8 mouse cellular contexts compared by ENCODE assay signal in genomic region chr19:60788214-60788960, GRCm38 (mm10). TPM values are rescaled to one million over a fixed set of nuclear protein-coding genes. Genes with fewer than 3 reads are reported as not detected.
DNase-seq lines count a peak whose midpoint lies in the region; ATAC-seq and TF ChIP-seq lines count a peak whose summit lies in the region.

No protein-coding gene starts in this region.

- intact Hi-C loops in left cerebral cortex, postnatal 36 days (cut with DNase I): no loop called here

- H3K4me2 ChIP-seq in liver, embryonic 11.5 days: peak overlapping the region; percentile 85

- no peaks in the 10 kb centered on the region for H3K27me3 ChIP-seq in erythroblast, embryonic 14.5 days (ENCODE audit: control insufficient read depth)
- no peaks in the 10 kb centered on the region for H3K27me3 ChIP-seq in liver, embryonic 11.5 days (replicated peaks; ENCODE audit: control insufficient read depth, insufficient read depth, low read length)

- H3K4me3 ChIP-seq in erythroblast, embryonic 14.5 days (replicated peaks): peak overlapping the region; percentile 91
- peak overlapping the region; percentile 98 for H3K4me3 ChIP-seq in embryonic fibroblast, embryonic 13.5 days (ENCODE audit: insufficient read depth, low read length)
- peak overlapping the region; percentile 100 for H3K4me3 ChIP-seq in liver, embryonic 11.5 days (ENCODE audit: low read depth, low read length)

- no peak for TF ChIP-seq POLR2A in embryonic fibroblast, embryonic 13.5 days (IDR thresholded peaks at IDR 0.05; ENCODE audit: low read depth, low read length)

- DNase-seq in 416B (ENCODE audit: low read depth): peak; percentile 33
- no peak for DNase-seq in liver, embryonic 11.5 days (ENCODE audit: low spot score)
- DNase-seq in frontal cortex, postnatal 36 days (ENCODE audit: low spot score in 2 of 2): no peak
- no peak for DNase-seq in left cerebral cortex, postnatal 36 days (ENCODE audit: low spot score in 2 of 2)
- no peak for DNase-seq in spleen, adult 18-20 months

- H3K9me3 ChIP-seq in erythroblast, embryonic 14.5 days (ENCODE audit: control insufficient read depth, low read length): no peaks in the 10 kb centered on the region
- H3K9me3 ChIP-seq in liver, embryonic 11.5 days (ENCODE audit: control insufficient read depth, low read length): no peaks in the 10 kb centered on the region

- peaks cover 63% of the 10 kb centered on the region for H3K4me1 ChIP-seq in erythroblast, embryonic 14.5 days (ENCODE audit: control insufficient read depth)
- H3K4me1 ChIP-seq in embryonic fibroblast, embryonic 13.5 days (ENCODE audit: control insufficient read depth, insufficient read depth, low read length): peaks cover 3% of the 10 kb centered on the region
- peaks cover 18% of the 10 kb centered on the region for H3K4me1 ChIP-seq in liver, embryonic 11.5 days (replicated peaks; ENCODE audit: control insufficient read depth, insufficient read depth, low read length)

- WGBS in liver, embryonic 11.5 days: 34% methylated on average over 6 of the region's 6 CpGs

- ATAC-seq in erythroblast, adult 5-6 weeks (replicated peaks; ENCODE audit: low FRiP score, poor library complexity, severe bottlenecking): no peak
- ATAC-seq in liver, embryonic 11.5 days (replicated peaks; ENCODE audit: low FRiP score): no peak

- H3K36me3 ChIP-seq in erythroblast, embryonic 14.5 days (ENCODE audit: control insufficient read depth): peaks cover 44% of the 10 kb centered on the region
- no peaks in the 10 kb centered on the region; the same call in 1 of the 2 replicates for H3K36me3 ChIP-seq in liver, embryonic 11.5 days (ENCODE audit: control insufficient read depth, insufficient read depth, low read length)

- H3K27ac ChIP-seq in embryonic fibroblast, embryonic 13.5 days (ENCODE audit: insufficient read depth, low read length): no peak overlapping the region
- no peak overlapping the region for H3K27ac ChIP-seq in liver, embryonic 11.5 days (ENCODE audit: low read depth, low read length)

- TF ChIP-seq CTCF in embryonic fibroblast, embryonic 13.5 days (IDR thresholded peaks at IDR 0.05; ENCODE audit: borderline replicate concordance, insufficient read depth, low read length): no peak

- peak overlapping the region; percentile 56 for H3K9ac ChIP-seq in liver, embryonic 11.5 days (ENCODE audit: low read depth, low read length)

RNA-seq across cellular contexts. Expression of gene Eif3a, which starts 2.1 kb away (rescaled TPM):
- polyA plus RNA-seq in erythroblast, embryonic 14.5 days (2012): 5.8 and 7.7 TPM in 2 replicates
- 63.8 and 94.0 TPM in 2 replicates for total RNA-seq in erythroblast, adult 5-6 weeks (2015; ENCODE audit: low replicate concordance)
- 68.9 and 152 TPM in 2 replicates for total RNA-seq in erythroblast, adult 5-6 weeks (2017; ENCODE audit: low replicate concordance)
- polyA plus RNA-seq in embryonic fibroblast, embryonic 13.5 days (2011; ENCODE audit: insufficient read length, low read depth, missing spikeins): 303 and 321 TPM in 2 replicates
- 199 and 208 TPM in 2 replicates for polyA plus RNA-seq in liver, embryonic 11.5 days (2014; fragmentation: Nextera tagmentation; extraction: Ambion mirVana)
- total RNA-seq in left cerebral cortex, postnatal 36 days (2021): 100 to 1,000 TPM in 1 of 2 experiments, 10 to 100 TPM in 1; 78.5 to 102 TPM

RNA-seq across cellular contexts. Expression of gene Fam45a, which starts 23.0 kb away (rescaled TPM):
- 0.20 and 0.44 TPM in 2 replicates for polyA plus RNA-seq in erythroblast, embryonic 14.5 days (2012)
- 11.7 and 15.5 TPM in 2 replicates for total RNA-seq in erythroblast, adult 5-6 weeks (2015; ENCODE audit: low replicate concordance)
- 6.6 and 14.0 TPM in 2 replicates for total RNA-seq in erythroblast, adult 5-6 weeks (2017; ENCODE audit: low replicate concordance)
- 42.2 and 55.9 TPM in 2 replicates for polyA plus RNA-seq in embryonic fibroblast, embryonic 13.5 days (2011; ENCODE audit: insufficient read length, low read depth, missing spikeins)
- 34.1 and 36.0 TPM in 2 replicates for polyA plus RNA-seq in liver, embryonic 11.5 days (2014; fragmentation: Nextera tagmentation; extraction: Ambion mirVana)
- total RNA-seq in left cerebral cortex, postnatal 36 days (2021): 10 to 100 TPM; 38.0 to 47.4 TPM

RNA-seq across cellular contexts. Expression of gene Nanos1, which starts 32.6 kb away (rescaled TPM):
- 0.60 and 0.95 TPM in 2 replicates for polyA plus RNA-seq in erythroblast, embryonic 14.5 days (2012)
- total RNA-seq in erythroblast, adult 5-6 weeks (2015; ENCODE audit: low replicate concordance): 0.58 and 1.7 TPM in 2 replicates
- total RNA-seq in erythroblast, adult 5-6 weeks (2017; ENCODE audit: low replicate concordance): 1.6 and 2.9 TPM in 2 replicates
- 3.5 and 4.1 TPM in 2 replicates for polyA plus RNA-seq in embryonic fibroblast, embryonic 13.5 days (2011; ENCODE audit: insufficient read length, low read depth, missing spikeins)
- 1.2 and 1.4 TPM in 2 replicates for polyA plus RNA-seq in liver, embryonic 11.5 days (2014; fragmentation: Nextera tagmentation; extraction: Ambion mirVana)
- 10 to 100 TPM; 22.3 to 23.4 TPM for total RNA-seq in left cerebral cortex, postnatal 36 days (2021)

Comparison
In these comparisons a context has a peak if more than half of its experiments do, and no peak if none do; other contexts are left out.
1. RNA of gene Eif3a, which starts 2.1 kb away (polyA plus RNA-seq): 303 to 321 TPM in embryonic fibroblast, embryonic 13.5 days and 199 to 208 TPM in liver, embryonic 11.5 days; 5.8 to 7.7 TPM in erythroblast, embryonic 14.5 days; every median in the first group is over 10 times any median in the second.
2. RNA of gene Fam45a, which starts 23.0 kb away (polyA plus RNA-seq): 42.2 to 55.9 TPM in embryonic fibroblast, embryonic 13.5 days and 34.1 to 36.0 TPM in liver, embryonic 11.5 days; 0.20 to 0.44 TPM in erythroblast, embryonic 14.5 days; every median in the first group is over 10 times any median in the second.
3. Peak in every context shown above with its lines, with median percentiles within 50 percentile points of each other: H3K4me3 ChIP-seq.